Mouse (Mus musculus) cerebellum, adult 2 months (tissue): ENCODE data around the gene Bcl2.

Experiments used
- CTCF ChIP-seq: fragments of 200-500 bp; IDR thresholded peaks from 2 replicates; pipeline ENCODE4 v1.5.1; 2011; ENCODE audit warnings: low read depth, mild to moderate bottlenecking, control low read depth, low read length, moderate library complexity, borderline replicate concordance; ENCODE audit not compliant: insufficient read depth
- POLR2A ChIP-seq: fragments of 200-500 bp; IDR thresholded peaks from 2 replicates; pipeline ENCODE4 v1.6.1; 2011; ENCODE audit warnings: low read length, control low read depth, borderline replicate concordance; ENCODE audit not compliant: insufficient read depth

GRCm38 (mm10) chr1:106584824-106585223 is 129.2 kb downstream of the Bcl2 start:
- TF ChIP-seq CTCF: no peak
- TF ChIP-seq POLR2A: no peak
